Mouse (Mus musculus): ENCODE measurements at regions not wholly inside any gene's neighbourhood (a gene's known extent, or its start where the extent isn't known, plus 50 kb on each side); places are given as distances from the start of the nearest gene placed in this dataset.
"Not testable (repeated sequence)": the region's sequence is repeated elsewhere in the genome, so short reads cannot be mapped to it uniquely, and the experiment has no call there.

GRCm38 (mm10) chr12:8412125-8412524 is 87.7 kb downstream of the Rhob start:
- DNase-seq (ENCODE audit: low spot score in 2 of 2) = no peak

DNA sequence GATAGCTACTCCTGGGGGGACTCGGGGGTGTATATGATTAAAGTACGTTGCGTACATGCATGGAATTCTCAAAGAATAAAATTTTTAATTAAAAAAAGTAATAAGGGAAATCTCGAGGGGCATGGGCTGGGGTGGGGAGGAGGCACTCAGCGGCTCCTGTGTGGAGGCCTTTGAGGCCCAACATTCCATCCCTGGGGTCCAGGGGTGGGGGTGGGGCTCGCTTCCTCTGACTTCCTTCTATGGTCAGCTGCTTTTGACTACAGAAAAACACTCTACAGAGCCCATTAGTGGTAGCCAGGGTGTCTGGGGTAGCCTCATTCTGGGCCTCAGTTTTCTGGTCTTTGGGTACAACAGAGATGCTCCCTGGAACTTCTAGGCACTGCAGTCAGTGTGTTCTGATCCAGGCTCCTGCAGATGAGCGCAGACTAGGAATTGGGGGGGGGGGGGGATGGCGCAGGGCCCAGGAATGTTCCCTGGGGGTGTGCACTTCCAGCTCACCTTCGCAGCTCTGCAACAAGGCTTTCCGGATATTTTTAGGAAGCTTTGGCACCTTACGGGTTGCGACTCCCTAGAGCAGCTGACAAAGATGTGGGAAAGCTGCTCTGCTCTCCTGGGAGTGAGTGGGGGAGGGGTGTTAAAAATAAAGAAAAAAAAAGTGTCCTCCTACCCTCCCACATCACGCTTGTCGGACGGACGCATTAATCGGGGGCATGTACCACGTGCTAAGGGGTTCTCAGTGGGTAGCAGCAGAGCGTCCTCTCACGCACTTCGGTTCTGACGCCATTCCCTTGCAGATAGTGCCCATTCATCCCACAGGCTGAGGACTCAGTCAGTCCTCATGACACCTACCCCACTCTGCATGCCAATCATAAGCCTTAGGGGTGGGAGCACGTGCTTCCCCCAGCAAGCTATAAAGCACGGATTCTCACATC is 89.1 kb downstream of the Rhob start:
- DNase-seq (ENCODE audit: low spot score in 2 of 2) = no peak

DNA sequence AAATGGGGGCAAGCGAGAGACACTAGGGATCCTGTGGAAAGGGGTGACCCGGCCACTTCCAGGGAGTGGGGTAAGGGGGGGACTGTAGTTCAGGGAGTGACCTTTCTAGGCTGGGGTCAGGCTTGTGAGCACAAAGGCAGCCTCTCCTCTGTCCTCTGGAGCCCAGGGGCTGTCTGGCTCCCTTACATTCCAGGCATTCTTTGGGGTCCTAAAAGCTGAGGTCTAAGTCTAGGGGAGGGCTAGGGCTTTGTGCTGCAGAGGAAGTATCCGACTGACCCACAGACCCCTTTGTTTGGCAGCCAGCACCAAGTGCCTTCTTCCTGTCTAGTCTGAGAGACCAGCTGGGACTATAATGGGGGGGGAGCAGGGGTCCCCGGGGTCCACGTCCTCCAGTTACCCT is 88.9 kb downstream of the Hs1bp3 start:
- no peak for DNase-seq (ENCODE audit: low spot score in 2 of 2)

- no peak for DNase-seq (ENCODE audit: low spot score in 2 of 2)
Measured at GRCm38 (mm10) chr12:8401376-8401775, 88.1 kb downstream of the Hs1bp3 start.

- no peak for DNase-seq (ENCODE audit: low spot score in 2 of 2)
Measured at GRCm38 (mm10) chr12:8400345-8401130, 87.3 kb downstream of the Hs1bp3 start.

GRCm38 (mm10) chr12:8398852-8399251 is 85.6 kb downstream of the Hs1bp3 start:
- peak in 1 of 2 experiments; percentile 29 for DNase-seq (ENCODE audit: low spot score in 2 of 2)

GRCm38 (mm10) chr12:8396408-8396807 is 83.2 kb downstream of the Hs1bp3 start:
- not testable (repeated sequence) for DNase-seq (ENCODE audit: low spot score in 2 of 2)

GRCm38 (mm10) chr12:8394894-8395297 is 81.7 kb downstream of the Hs1bp3 start:
- DNase-seq (ENCODE audit: low spot score in 2 of 2) = peak in 1 of 2 experiments; percentile 23

DNA sequence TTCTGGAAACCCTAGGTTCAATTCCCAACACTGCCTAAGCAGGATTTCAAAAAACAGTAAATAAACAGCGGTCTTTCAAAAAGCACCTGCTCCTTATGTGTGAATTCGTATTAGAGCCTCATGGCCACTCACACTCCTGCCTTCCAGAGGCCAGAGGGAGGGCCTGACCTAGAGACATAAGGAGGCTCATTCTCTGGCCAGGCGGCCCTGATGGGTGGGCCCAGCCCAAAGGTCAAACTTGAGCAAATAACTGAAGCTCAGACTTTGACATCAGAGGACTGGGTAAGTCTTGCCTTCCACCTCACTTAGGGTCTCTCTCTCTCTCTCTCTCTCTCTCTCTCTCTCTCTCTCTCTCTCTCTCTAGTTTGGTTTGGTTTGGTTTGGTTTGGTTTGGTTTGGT is 80.7 kb downstream of the Hs1bp3 start:
- DNase-seq (ENCODE audit: low spot score in 2 of 2) = no peak
